Mouse (Mus musculus): ENCODE results near the gene H2-Aa. TPM values are rescaled to one million over a fixed set of nuclear protein-coding genes. Genes with fewer than 3 reads are reported as not detected.
A peak's percentile ranks its signal among the peaks of the same experiment; 100 is the strongest.

The H2-Aa gene
- polyA plus RNA-seq, 1 experiment from 2014 or later: 0.30 TPM

DNA sequence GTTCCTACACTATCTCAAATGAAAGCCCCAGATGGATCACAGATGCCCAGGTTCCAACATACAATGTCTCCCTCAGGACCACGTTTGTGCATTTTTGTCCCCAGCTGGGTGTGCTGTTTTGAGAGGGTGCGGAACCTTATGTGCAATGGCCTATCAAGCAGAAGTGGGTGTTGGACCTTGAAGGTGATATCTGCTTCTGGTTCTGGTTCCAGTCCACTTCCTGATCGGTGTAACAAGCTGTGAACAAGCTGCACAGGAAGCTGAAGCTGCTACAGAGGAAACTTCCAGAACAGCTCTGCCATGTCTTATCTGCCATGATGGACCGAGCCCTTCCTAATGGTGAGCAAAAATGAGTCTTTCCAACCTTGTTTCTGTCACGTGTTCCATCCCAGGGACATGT, 31.1 kb downstream of the H2-Aa start:
- no peaks in the 10 kb centered on the region for H3K36me3 ChIP-seq (replicated peaks)
- no peak overlapping the region for H3K4me3 ChIP-seq
- H3K9me3 ChIP-seq: no peaks in the 10 kb centered on the region
- WGBS: 82% methylated on average over 5 of the region's 5 CpGs
- no peak overlapping the region for H3K27ac ChIP-seq
- H3K27me3 ChIP-seq (replicated peaks): 0 out of 2 replicates have a peak, but pooled peaks cover 2% of the 10 kb centered on the region
- H3K4me2 ChIP-seq: no peak overlapping the region
- no peaks in the 10 kb centered on the region for H3K4me1 ChIP-seq
- H3K9ac ChIP-seq: no peak overlapping the region
- no peak for ATAC-seq (replicated peaks)

DNA sequence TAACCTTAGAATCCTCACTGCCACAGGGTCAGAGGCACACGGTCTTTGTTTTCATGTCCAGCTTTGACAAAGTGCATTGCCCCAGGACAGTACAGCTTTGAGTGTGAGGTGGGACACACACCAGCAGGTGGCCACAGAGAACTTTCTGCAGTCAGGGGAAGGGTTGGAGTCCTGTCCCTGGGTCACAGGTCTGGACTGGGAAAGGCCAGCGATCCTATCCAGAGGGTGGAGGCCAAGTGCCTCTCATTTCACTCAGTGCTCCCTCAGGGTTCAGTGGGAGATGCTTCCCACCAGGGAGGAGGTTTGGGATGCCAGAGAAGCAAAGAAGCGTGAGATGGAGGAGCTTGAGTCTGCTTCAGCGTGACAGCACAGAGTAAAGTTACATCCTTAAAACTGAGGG, 36.0 kb downstream of the H2-Aa start:
- Histone ChIP-seq H3K27me3 (replicated peaks) (no peaks in the 10 kb centered on the region), H3K9ac (no peak overlapping the region), H3K4me1 (no peaks in the 10 kb centered on the region), H3K9me3 (no peaks in the 10 kb centered on the region), H3K4me3 (no peak overlapping the region), H3K36me3 (replicated peaks) (no peaks in the 10 kb centered on the region), H3K27ac (no peak overlapping the region), H3K4me2 (no peak overlapping the region)
- ATAC-seq (replicated peaks): no peak
- WGBS: 45% methylated on average over 4 of the region's 4 CpGs

DNA sequence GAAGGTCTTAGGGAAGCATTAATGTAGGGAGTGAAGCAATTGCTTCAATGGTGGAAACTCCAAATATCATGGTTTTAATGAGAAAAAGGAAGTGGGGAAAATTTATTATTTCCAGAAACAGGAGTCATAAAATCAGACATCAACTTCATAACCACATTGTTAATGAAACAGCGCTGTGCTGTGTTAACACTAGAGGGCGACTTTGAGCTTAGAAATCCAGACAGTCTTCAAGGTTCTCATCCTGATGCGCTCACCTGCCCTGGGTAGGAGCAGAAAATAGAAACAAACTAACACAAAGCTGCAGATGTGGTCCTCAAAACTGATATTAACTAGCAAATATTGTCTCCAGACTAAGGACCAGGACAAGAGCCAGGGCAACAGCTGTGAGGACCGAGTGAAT, 37.7 kb downstream of the H2-Aa start:
- Histone ChIP-seq H3K4me2 (no peak overlapping the region), H3K36me3 (replicated peaks) (no peaks in the 10 kb centered on the region), H3K9me3 (no peaks in the 10 kb centered on the region), H3K4me1 (no peaks in the 10 kb centered on the region), H3K27ac (no peak overlapping the region), H3K9ac (no peak overlapping the region), H3K4me3 (no peak overlapping the region), H3K27me3 (replicated peaks) (no peaks in the 10 kb centered on the region)
- 12% methylated on average over 4 of the region's 4 CpGs for WGBS
- ATAC-seq (replicated peaks): 0 out of 2 replicates have a peak, but pooled peaks have one; percentile 37

DNA sequence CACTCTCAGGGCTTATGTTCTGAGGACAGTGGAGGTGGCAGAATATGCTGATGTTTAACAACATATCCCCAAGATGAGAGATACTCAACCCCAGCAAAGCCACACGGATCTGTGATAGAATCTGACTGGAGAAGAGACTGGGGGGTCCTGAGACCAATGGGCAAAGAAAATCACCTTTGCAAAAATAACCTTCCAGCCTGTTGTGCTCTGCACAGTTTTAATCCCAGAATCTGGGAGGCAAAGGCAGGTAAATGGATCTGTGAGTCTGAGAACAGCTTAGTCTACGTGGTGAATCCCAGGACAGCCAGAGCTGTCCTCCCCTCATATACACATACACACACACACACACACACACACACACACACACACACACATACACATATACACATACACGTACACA, 38.3 kb downstream of the H2-Aa start:
- Histone ChIP-seq H3K4me3 (no peak overlapping the region), H3K4me2 (no peak overlapping the region), H3K9ac (no peak overlapping the region), H3K4me1 (no peaks in the 10 kb centered on the region), H3K36me3 (replicated peaks) (no peaks in the 10 kb centered on the region), H3K27ac (no peak overlapping the region), H3K27me3 (replicated peaks) (no peaks in the 10 kb centered on the region), H3K9me3 (no peaks in the 10 kb centered on the region)
- WGBS: 44% methylated on average over 3 of the region's 3 CpGs
- no peak for ATAC-seq (replicated peaks)

DNA sequence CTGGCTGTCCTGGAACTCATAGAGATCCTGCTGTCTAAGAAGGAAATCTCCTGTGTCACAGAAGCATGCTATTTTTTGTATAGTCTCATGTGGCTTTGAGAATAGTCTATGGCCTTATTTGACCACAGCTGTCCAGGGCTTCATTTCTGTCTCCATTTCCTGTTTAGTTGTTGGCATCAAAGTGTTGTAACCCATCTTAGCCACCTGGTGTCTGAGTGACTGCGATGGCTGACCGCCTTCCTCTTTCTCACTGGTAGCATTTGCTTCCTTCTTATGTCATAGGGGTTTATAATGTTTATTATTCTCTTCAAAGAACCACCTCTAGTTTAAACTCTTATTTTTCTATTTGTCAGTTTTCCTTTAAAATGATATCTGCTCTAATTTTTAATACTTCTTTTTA, 38.9 kb downstream of the H2-Aa start:
- Histone ChIP-seq H3K4me3 (no peak overlapping the region), H3K4me1 (no peaks in the 10 kb centered on the region), H3K9ac (no peak overlapping the region), H3K27ac (no peak overlapping the region), H3K27me3 (replicated peaks) (no peaks in the 10 kb centered on the region), H3K9me3 (no peaks in the 10 kb centered on the region), H3K36me3 (replicated peaks) (no peaks in the 10 kb centered on the region), H3K4me2 (no peak overlapping the region)
- no peak for ATAC-seq (replicated peaks)
- 66% methylated on average over 2 of the region's 2 CpGs for WGBS

DNA sequence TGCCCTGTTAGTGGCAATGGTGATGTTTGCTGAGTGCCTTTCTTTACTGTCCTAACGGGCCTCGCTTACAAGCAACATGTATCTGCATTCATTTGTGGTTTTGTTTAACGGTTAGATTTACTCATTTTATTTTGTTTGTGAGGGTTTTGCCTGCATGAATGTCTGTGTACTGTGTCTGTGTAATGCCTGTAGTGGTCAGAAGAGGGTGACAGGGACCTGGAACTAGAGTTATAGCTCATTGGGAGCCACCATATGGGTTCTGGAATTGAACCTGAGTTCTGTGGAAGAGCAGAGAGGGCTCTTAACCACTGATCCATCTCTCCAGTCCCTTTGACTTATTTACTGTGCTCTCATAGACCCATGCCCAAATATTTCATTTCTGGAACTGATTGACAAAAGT, 40.6 kb downstream of the H2-Aa start:
- WGBS: 84% methylated on average over 3 of the region's 3 CpGs
- no peaks in the 10 kb centered on the region for H3K27me3 ChIP-seq (replicated peaks)
- H3K4me2 ChIP-seq: no peak overlapping the region
- no peak for ATAC-seq (replicated peaks)
- H3K4me1 ChIP-seq: no peaks in the 10 kb centered on the region
- no peak overlapping the region for H3K27ac ChIP-seq
- no peaks in the 10 kb centered on the region for H3K36me3 ChIP-seq (replicated peaks)
- no peak overlapping the region for H3K9ac ChIP-seq
- no peak overlapping the region for H3K4me3 ChIP-seq
- H3K9me3 ChIP-seq: no peaks in the 10 kb centered on the region

DNA sequence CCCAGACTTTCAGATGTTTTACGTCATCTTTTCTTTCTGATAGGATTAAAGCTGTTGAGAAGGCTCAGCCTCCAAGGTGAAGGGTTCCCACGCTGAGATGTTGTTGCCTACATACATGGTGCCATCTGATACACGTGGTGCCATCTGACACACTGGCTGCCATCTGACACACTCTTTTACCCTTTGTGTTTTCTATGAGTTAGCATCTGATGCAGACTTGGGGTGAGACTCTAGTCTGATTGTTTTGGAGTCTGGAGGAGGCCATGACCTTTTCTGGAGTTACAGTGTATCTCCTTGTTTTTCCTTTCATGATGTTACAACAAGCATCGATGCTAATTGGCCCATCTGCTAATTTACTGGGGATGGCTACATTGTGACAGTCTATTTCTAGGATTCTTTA, 43.0 kb downstream of the H2-Aa start:
- H3K27ac ChIP-seq: no peak overlapping the region
- ATAC-seq (replicated peaks): no peak
- WGBS: 76% methylated on average over 4 of the region's 4 CpGs

DNA sequence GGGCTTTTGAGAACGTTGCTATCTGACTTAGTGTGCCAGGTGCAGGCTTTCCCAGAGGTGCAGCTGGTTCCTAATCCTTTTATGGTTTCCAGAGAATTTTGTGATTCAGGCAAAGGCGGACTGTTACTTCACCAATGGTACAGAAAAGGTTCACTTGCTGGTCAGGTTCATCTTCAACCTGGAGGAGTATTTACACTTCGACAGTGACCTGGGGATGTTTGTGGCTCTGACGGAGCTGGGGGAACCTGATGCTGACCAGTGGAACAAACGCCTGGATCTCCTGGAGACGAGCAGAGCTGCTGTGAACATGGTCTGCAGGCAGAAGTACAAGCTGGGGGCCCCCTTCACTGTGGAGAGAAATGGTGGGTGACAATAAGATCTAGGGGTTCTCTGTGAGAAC, 46.7 kb downstream of the H2-Aa start:
- no peak for ATAC-seq (replicated peaks)
- H3K9me3 ChIP-seq: no peaks in the 10 kb centered on the region
- WGBS: 83% methylated on average over 6 of the region's 6 CpGs
- H3K27ac ChIP-seq: no peak overlapping the region
- no peaks in the 10 kb centered on the region for H3K36me3 ChIP-seq (replicated peaks)
- H3K4me1 ChIP-seq: no peaks in the 10 kb centered on the region
- H3K9ac ChIP-seq: no peak overlapping the region
- H3K4me3 ChIP-seq: no peak overlapping the region
- H3K27me3 ChIP-seq (replicated peaks): no peaks in the 10 kb centered on the region
- no peak overlapping the region for H3K4me2 ChIP-seq

More for the DNA sequence above, 43.0 kb downstream of the H2-Aa start:
- Histone ChIP-seq H3K27me3 (replicated peaks) (no peaks in the 10 kb centered on the region), H3K4me1 (no peaks in the 10 kb centered on the region), H3K9ac (no peak overlapping the region), H3K4me3 (no peak overlapping the region), H3K4me2 (no peak overlapping the region), H3K9me3 (no peaks in the 10 kb centered on the region), H3K36me3 (replicated peaks) (no peaks in the 10 kb centered on the region)

DNA sequence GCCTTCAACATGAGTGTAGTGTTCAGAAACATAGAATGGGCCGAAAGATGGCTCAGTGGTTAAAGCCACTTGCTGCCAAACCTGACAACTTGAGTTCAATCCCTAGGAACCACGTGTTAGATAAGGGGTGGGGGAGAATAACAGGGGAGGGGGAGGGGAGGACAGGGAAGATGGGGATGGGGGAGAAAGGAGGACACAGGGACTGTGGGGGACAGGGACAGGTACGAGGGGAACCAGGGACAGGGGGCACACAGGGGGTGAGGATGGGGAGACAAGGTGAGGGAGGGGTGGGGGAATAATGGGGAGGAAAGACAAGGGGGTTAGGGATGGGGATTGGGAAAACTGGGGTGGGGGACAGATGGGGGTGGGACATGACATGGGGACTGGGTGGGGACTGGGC, 47.3 kb downstream of the H2-Aa start:
- Histone ChIP-seq H3K9me3 (no peaks in the 10 kb centered on the region), H3K4me1 (no peaks in the 10 kb centered on the region), H3K4me3 (no peak overlapping the region), H3K9ac (no peak overlapping the region), H3K27ac (no peak overlapping the region), H3K27me3 (replicated peaks) (no peaks in the 10 kb centered on the region), H3K36me3 (replicated peaks) (no peaks in the 10 kb centered on the region), H3K4me2 (no peak overlapping the region)
- no peak for ATAC-seq (replicated peaks)
- 65% methylated on average over 3 of the region's 3 CpGs for WGBS

DNA sequence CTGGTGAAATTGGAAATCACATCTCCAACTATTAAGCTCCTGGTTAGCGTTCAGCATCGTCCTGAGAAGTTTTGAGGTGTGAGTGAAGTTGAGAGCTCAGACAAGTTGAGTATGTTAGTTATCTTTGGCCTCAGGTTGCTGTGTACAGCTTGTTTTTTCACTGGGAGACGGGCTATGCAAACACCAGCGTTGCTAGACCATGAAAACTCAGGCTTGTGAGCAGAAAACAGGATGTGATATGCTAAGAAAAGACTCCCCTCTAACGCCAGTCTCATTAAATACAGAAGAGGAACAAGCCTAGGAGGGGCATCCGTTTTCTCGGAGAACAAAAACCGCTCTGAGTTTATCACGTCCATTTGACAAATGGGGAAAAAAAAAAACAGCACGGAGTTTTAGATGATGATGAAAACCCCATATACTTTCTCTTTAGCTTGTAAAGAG, 48.0 kb downstream of the H2-Aa start:
- no peak for ATAC-seq (replicated peaks)
- Histone ChIP-seq H3K9me3 (no peaks in the 10 kb centered on the region), H3K9ac (no peak overlapping the region), H3K36me3 (replicated peaks) (no peaks in the 10 kb centered on the region), H3K4me3 (no peak overlapping the region), H3K4me1 (no peaks in the 10 kb centered on the region), H3K4me2 (no peak overlapping the region), H3K27me3 (replicated peaks) (no peaks in the 10 kb centered on the region), H3K27ac (no peak overlapping the region)
- 72% methylated on average over 10 of the region's 10 CpGs for WGBS

DNA sequence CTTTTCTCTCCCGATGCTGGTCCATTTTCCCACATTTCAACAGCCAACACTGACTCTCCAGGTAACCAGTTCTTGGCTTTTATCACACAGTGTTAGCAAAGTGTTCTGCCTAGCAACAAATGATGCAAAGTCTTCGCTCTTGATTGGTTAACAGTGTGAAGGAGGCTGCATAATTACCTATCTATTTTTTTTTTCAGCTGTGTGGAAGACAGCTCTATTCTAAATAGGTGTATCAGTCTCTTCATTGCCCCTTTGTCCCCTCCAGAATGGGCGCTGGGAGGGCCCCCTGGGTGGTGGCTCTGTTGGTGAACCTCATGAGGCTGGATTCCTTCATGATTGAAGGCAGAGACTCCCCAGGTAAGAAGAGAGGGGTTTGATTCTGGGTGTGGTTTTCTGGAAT, 48.9 kb downstream of the H2-Aa start, which contains the start of gene H2-Ob:
Gene H2-Ob (plus strand): TSS at position 198 of the 400 bp plus-strand sequence.
- no peak within 1 kb of the TSS for H3K27ac ChIP-seq
- H3K4me3 ChIP-seq: no peak within 1 kb of the TSS
- H3K4me2 ChIP-seq: no peak within 1 kb of the TSS
- 64% methylated on average over 3 of the region's 3 CpGs for WGBS
- H3K4me1 ChIP-seq: no peaks in the 10 kb centered on the region
- H3K27me3 ChIP-seq (replicated peaks): no peaks in the 10 kb centered on the region
- no peak within 1 kb of the TSS for H3K9ac ChIP-seq
- no peaks in the 10 kb centered on the region for H3K36me3 ChIP-seq (replicated peaks)
- no peaks in the 10 kb centered on the region for H3K9me3 ChIP-seq
- peak; percentile 67; the same call in 1 of the 2 replicates for ATAC-seq (replicated peaks)

DNA sequence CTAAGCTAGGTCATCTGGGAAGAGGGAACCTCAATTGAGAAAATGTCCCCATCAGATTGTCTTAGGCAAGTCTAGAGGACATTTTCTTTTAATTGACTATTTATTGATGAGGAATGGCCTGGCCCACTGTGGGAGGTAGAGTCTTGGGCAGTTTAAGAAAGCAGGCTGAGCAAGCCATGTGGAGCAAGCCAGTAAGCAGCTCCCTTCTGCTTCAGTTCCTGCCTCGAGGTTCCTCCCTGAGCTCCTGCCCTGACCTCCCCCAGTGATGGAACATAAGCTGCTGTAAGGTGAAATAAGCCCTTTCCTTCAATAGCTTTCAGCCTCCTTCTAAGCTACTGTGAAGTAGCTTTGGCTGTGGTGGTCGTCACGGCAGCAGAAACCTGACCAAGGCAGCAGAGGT, 49.9 kb downstream of the H2-Aa start:
- H3K36me3 ChIP-seq (replicated peaks): no peaks in the 10 kb centered on the region
- no peaks in the 10 kb centered on the region for H3K27me3 ChIP-seq (replicated peaks)
- H3K4me3 ChIP-seq: no peak overlapping the region
- ATAC-seq (replicated peaks): no peak
- H3K27ac ChIP-seq: no peak overlapping the region
- no peak overlapping the region for H3K9ac ChIP-seq
- no peaks in the 10 kb centered on the region for H3K4me1 ChIP-seq
- no peak overlapping the region for H3K4me2 ChIP-seq
- no peaks in the 10 kb centered on the region for H3K9me3 ChIP-seq
- 81% methylated on average over 3 of the region's 3 CpGs for WGBS

DNA sequence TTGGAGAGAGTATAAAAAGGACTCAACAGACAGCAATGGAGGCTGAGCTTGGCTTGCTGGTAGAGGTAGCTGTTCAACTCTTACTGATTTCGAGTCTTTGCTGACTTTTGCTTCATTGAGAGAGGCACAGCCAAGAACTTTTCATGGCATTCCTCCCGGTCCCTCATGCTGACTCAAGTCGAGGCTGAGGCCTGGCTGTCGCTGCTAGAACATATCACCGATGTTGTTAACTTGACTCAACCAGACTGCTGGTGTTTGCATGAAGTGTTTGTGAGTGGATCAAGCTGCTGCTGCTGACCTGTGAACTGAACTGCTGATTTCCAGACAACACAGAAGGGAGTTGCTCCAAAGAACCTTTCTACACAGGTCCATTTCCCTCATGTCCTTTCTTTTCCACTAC, 50.9 kb downstream of the H2-Aa start:
- no peak for ATAC-seq (replicated peaks)
- no peak overlapping the region for H3K27ac ChIP-seq
- no peak overlapping the region for H3K4me3 ChIP-seq
- no peaks in the 10 kb centered on the region for H3K36me3 ChIP-seq (replicated peaks)
- no peaks in the 10 kb centered on the region for H3K9me3 ChIP-seq
- no peaks in the 10 kb centered on the region for H3K27me3 ChIP-seq (replicated peaks)
- no peak overlapping the region for H3K4me2 ChIP-seq
- H3K4me1 ChIP-seq: no peaks in the 10 kb centered on the region
- WGBS: 84% methylated on average over 5 of the region's 5 CpGs
- H3K9ac ChIP-seq: no peak overlapping the region
